Mouse (Mus musculus): ENCODE measurements around the gene Aox2.

The Aox2 gene

GRCm38 (mm10) chr1:58401396-58401795 is 123.3 kb downstream of the Aox2 start:
- no peak for DNase-seq (ENCODE audit: low spot score)

GRCm38 (mm10) chr1:58403745-58404144 is 125.6 kb downstream of the Aox2 start:
- DNase-seq (ENCODE audit: low spot score): no peak

- no peak for DNase-seq (ENCODE audit: low spot score)
These were observed 129.2 kb downstream of the Aox2 start for GRCm38 (mm10) chr1:58407321-58407720.

GRCm38 (mm10) chr1:58408141-58408540 is 130.0 kb downstream of the Aox2 start:
- DNase-seq (ENCODE audit: low spot score): no peak

- DNase-seq (ENCODE audit: low spot score): no peak
These were observed 131.5 kb downstream of the Aox2 start for GRCm38 (mm10) chr1:58409553-58410197.

DNA sequence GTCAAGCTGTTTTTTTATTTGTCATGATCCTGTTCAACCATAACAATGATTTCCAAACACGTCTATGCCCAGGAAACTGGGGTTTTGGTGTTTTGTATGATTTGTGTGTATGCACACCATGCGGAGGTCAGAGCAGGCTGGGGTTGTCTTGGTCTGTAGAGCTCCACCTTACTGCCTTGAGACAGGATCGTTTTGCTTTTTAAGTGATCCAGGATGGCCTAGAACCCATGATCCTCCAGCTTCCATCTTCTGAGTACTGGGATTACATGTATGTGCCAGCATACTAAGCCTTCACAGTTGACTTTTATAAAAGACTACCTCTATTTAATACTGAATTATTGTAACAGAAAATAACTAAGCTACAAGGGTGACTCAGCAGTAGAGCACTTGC is 132.1 kb downstream of the Aox2 start:
- no peak for DNase-seq (ENCODE audit: low spot score)

GRCm38 (mm10) chr1:58410776-58411175 is 132.7 kb downstream of the Aox2 start:
- no peak for DNase-seq (ENCODE audit: low spot score)

DNA sequence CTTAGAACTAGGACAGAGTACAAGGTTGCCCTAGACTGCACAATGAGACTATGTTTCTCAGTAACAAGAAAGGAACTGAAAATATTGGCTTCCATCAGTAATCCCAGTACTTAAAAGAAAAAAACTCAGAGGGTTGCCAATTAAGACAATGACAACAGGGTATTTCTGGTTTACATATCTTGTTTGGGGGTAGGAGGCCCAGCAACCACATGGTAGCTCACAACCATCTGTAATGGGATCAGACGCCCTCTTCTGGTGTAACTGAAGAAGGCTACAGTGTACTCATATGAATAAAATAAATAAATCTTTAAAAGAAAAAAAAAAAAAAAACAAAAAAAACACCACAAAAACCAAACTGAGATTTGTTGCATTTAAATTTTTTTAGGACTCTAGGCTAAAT is 137.3 kb downstream of the Aox2 start:
- no peak for DNase-seq (ENCODE audit: low spot score)

- DNase-seq (ENCODE audit: low spot score): no peak
These were observed 137.9 kb downstream of the Aox2 start for GRCm38 (mm10) chr1:58416048-58416447.

DNA sequence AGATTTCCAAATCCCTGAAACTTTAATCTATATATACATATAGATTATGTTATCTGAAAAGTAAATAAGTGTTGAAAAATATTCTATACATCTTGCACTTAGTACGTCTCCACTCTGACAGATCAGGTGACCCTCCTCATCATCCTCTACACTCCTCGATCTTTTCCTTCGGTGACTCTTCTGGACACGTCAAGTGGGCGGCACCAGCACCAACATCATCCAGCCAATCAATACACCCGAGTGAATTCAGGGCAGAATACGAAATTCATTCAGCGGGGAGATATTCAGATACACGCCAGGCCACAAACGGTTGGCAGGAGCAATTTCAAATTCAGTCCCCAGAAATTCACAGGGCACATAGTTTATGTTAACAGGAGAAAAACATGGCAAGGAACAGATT is 141.9 kb downstream of the Aox2 start:
- DNase-seq (ENCODE audit: low spot score): no peak

- DNase-seq (ENCODE audit: low spot score): no peak
These were observed 142.8 kb downstream of the Aox2 start for GRCm38 (mm10) chr1:58420961-58421360.

GRCm38 (mm10) chr1:58422879-58423278 is 144.8 kb downstream of the Aox2 start:
- DNase-seq (ENCODE audit: low spot score): peak; percentile 32

- peak; percentile 94 for DNase-seq (ENCODE audit: low spot score)
These were observed 145.5 kb downstream of the Aox2 start, which contains the start of gene Clk1 for GRCm38 (mm10) chr1:58423371-58424248. Gene Clk1 (minus strand): TSS chr1:58424066.

DNA sequence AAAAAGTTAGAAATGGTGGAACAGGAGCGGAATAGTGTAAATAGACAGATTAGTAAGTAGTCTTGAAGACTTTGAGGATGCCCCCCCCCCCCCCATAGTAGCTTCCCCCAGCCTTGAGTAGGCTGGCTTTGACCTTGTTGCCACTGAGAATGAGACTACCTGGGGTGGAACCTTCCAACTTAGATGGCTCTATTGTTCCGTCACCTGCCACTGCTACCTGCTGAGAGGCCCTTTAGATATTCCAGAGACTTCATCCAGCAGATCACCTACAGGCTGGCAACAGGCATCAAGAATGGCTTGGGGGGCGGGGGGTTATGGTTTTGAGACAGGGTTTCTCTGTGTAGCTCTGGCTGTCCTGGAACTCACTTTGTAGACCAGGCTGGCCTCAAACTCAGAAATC is 146.4 kb downstream of the Aox2 start:
- DNase-seq (ENCODE audit: low spot score): no peak
